Mouse (Mus musculus): ENCODE results near the gene Lipc. TPM values are rescaled to one million over a fixed set of nuclear protein-coding genes. Genes with fewer than 3 reads are reported as not detected.

Lipc gene
- polyA plus RNA-seq, 2 experiments: 0.38 TPM; not detected in 1

DNA sequence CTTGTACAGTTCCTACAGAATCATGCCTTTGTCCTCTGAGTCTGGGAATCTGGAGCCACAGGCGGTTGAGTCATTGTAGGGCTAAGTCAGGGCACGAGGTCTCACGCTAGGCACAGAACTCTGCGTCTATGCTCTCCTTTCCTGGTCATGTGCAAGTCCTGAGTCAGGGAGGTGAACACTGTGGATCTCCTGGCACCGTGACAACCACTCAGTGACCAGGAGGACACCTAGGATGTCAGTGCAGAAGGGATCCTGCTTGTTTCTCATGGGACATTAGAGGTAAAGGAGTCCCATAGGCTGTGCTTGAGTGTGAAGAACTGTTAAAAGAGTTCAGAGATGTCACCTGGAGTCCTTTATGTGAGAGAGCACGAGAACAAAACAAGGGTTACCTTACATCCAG, 26.8 kb downstream of the Lipc start:
- Histone ChIP-seq H3K4me2 (replicated peaks; ENCODE audit: low read depth, low read length, severe bottlenecking) (no peak overlapping the region), H3K36me3 (ENCODE audit: control insufficient read depth, insufficient read depth, low read length) (no peaks in the 10 kb centered on the region), H3K9ac (ENCODE audit: low read depth, low read length, severe bottlenecking) (no peak overlapping the region), H3K4me3 (replicated peaks; ENCODE audit: low read length) (no peak overlapping the region), H3K9me3 (ENCODE audit: control insufficient read depth, low read length) (no peaks in the 10 kb centered on the region), H3K4me1 (ENCODE audit: control insufficient read depth, insufficient read depth, low read length) (0 out of 2 replicates have a peak, but pooled peaks cover 4% of the 10 kb centered on the region), H3K27me3 (ENCODE audit: control insufficient read depth, insufficient read depth, low read length) (no peaks in the 10 kb centered on the region), H3K27ac (replicated peaks; ENCODE audit: low read depth, low read length) (no peak overlapping the region)
- no peak for ATAC-seq (ENCODE audit: low FRiP score, low read depth)
- WGBS: 86% methylated on average over 6 of the region's 6 CpGs
- DNase-seq (ENCODE audit: low spot score): no peak
- TF ChIP-seq POLR2A (IDR thresholded peaks at IDR 0.05; ENCODE audit: borderline replicate concordance, extremely low read depth, insufficient read depth, insufficient read length): no peak

DNA sequence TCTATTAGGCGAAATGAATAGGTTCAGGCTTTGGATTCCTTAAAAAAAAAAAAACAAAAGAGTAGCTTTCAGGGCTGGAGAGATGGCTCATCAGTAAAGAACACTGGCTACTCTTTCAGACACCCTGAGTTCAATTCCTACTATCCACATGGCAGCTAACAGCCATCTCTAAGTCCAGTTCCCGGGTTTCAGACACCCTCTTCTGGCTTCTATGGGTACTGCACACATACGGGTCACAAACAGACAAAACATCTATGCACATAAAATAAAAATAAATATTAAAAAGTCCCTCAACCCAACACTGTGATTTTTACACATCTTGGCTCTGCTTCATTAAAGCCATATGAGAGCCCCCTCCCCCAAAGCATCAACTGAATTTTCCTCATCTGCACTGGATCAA, 27.3 kb downstream of the Lipc start:
- WGBS: 81% methylated on average over 3 of the region's 3 CpGs
- no peak overlapping the region for H3K4me2 ChIP-seq (replicated peaks; ENCODE audit: low read depth, low read length, severe bottlenecking)

GRCm38 (mm10) chr9:70921781-70922565, 30.1 kb downstream of the Lipc start:
- Histone ChIP-seq H3K9me3 (ENCODE audit: control insufficient read depth, low read length) (no peaks in the 10 kb centered on the region), H3K27ac (replicated peaks; ENCODE audit: low read depth, low read length) (no peak overlapping the region), H3K9ac (ENCODE audit: low read depth, low read length, severe bottlenecking) (no peak overlapping the region), H3K27me3 (ENCODE audit: control insufficient read depth, insufficient read depth, low read length) (no peaks in the 10 kb centered on the region), H3K4me2 (replicated peaks; ENCODE audit: low read depth, low read length, severe bottlenecking) (no peak overlapping the region), H3K36me3 (ENCODE audit: control insufficient read depth, insufficient read depth, low read length) (no peaks in the 10 kb centered on the region), H3K4me3 (replicated peaks; ENCODE audit: low read length) (no peak overlapping the region), H3K4me1 (ENCODE audit: control insufficient read depth, insufficient read depth, low read length) (0 out of 2 replicates have a peak, but pooled peaks cover 4% of the 10 kb centered on the region)
- no peak for TF ChIP-seq POLR2A (IDR thresholded peaks at IDR 0.05; ENCODE audit: borderline replicate concordance, extremely low read depth, insufficient read depth, insufficient read length)
- 50% methylated on average over 7 of the region's 7 CpGs for WGBS
- peak; percentile 49; the same call in 1 of the 2 replicates for ATAC-seq (ENCODE audit: low FRiP score, low read depth)
- peak; percentile 54 for DNase-seq (ENCODE audit: low spot score)

More for the DNA sequence above, 27.3 kb downstream of the Lipc start:
- no peak overlapping the region for H3K9ac ChIP-seq (ENCODE audit: low read depth, low read length, severe bottlenecking)
- no peak overlapping the region for H3K27ac ChIP-seq (replicated peaks; ENCODE audit: low read depth, low read length)
- H3K27me3 ChIP-seq (ENCODE audit: control insufficient read depth, insufficient read depth, low read length): no peaks in the 10 kb centered on the region
- H3K36me3 ChIP-seq (ENCODE audit: control insufficient read depth, insufficient read depth, low read length): no peaks in the 10 kb centered on the region
- no peaks in the 10 kb centered on the region for H3K9me3 ChIP-seq (ENCODE audit: control insufficient read depth, low read length)
- H3K4me1 ChIP-seq (ENCODE audit: control insufficient read depth, insufficient read depth, low read length): 0 out of 2 replicates have a peak, but pooled peaks cover 4% of the 10 kb centered on the region
- no peak overlapping the region for H3K4me3 ChIP-seq (replicated peaks; ENCODE audit: low read length)
- TF ChIP-seq POLR2A (IDR thresholded peaks at IDR 0.05; ENCODE audit: borderline replicate concordance, extremely low read depth, insufficient read depth, insufficient read length): no peak
- ATAC-seq (ENCODE audit: low FRiP score, low read depth) (no peak), DNase-seq (ENCODE audit: low spot score) (no peak)

DNA sequence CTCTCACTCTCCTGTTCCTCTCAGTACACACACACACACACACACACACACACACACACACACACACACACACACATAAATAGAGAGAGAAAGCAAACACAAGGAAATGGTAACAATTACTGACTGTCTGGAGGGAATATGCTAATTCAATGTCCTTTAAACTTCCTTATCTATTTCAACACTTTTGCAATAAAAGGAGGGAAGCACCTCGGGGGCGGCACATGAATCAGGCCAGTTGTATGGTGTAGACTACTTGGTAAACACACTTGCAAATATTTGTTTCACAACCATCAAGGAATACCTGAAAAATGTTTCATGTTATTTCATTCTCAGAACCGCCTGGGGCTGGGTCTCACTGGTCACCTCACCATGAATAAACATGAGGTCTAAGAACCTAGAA, 30.9 kb downstream of the Lipc start:
- no peak for ATAC-seq (ENCODE audit: low FRiP score, low read depth)
- 0 out of 2 replicates have a peak, but pooled peaks cover 4% of the 10 kb centered on the region for H3K4me1 ChIP-seq (ENCODE audit: control insufficient read depth, insufficient read depth, low read length)
- WGBS: 71% methylated on average over 3 of the region's 3 CpGs
- DNase-seq (ENCODE audit: low spot score): no peak
- no peak overlapping the region for H3K4me2 ChIP-seq (replicated peaks; ENCODE audit: low read depth, low read length, severe bottlenecking)
- H3K9ac ChIP-seq (ENCODE audit: low read depth, low read length, severe bottlenecking): no peak overlapping the region
- no peaks in the 10 kb centered on the region for H3K36me3 ChIP-seq (ENCODE audit: control insufficient read depth, insufficient read depth, low read length)
- no peak overlapping the region for H3K27ac ChIP-seq (replicated peaks; ENCODE audit: low read depth, low read length)
- no peak for TF ChIP-seq POLR2A (IDR thresholded peaks at IDR 0.05; ENCODE audit: borderline replicate concordance, extremely low read depth, insufficient read depth, insufficient read length)
- H3K9me3 ChIP-seq (ENCODE audit: control insufficient read depth, low read length): no peaks in the 10 kb centered on the region
- H3K27me3 ChIP-seq (ENCODE audit: control insufficient read depth, insufficient read depth, low read length): no peaks in the 10 kb centered on the region
- no peak overlapping the region for H3K4me3 ChIP-seq (replicated peaks; ENCODE audit: low read length)

DNA sequence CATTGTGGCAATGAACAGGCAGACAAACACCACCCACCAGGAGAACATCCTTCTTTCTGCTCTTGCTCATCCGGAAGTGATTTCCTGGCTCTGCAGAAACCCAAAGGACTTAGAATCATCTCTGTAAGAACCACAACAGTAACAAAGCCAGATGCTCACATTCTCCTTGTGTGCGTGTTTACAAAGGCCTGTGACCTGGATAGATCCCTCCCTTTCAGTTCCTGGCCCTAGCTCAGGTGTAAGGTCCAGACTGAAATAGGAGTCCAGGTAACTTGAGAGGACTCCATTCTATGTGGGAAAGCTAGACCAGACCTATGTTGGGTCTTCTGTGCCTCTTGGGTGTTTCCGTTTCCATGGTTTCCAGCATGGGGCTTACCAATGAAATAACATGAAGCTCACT, 32.8 kb downstream of the Lipc start:
- H3K4me3 ChIP-seq (replicated peaks; ENCODE audit: low read length): no peak overlapping the region
- 93% methylated on average over 3 of the region's 3 CpGs for WGBS
- H3K9ac ChIP-seq (ENCODE audit: low read depth, low read length, severe bottlenecking): no peak overlapping the region
- no peaks in the 10 kb centered on the region for H3K9me3 ChIP-seq (ENCODE audit: control insufficient read depth, low read length)
- H3K4me2 ChIP-seq (replicated peaks; ENCODE audit: low read depth, low read length, severe bottlenecking): no peak overlapping the region
- no peak overlapping the region for H3K27ac ChIP-seq (replicated peaks; ENCODE audit: low read depth, low read length)
- 0 out of 2 replicates have a peak, but pooled peaks cover 4% of the 10 kb centered on the region for H3K4me1 ChIP-seq (ENCODE audit: control insufficient read depth, insufficient read depth, low read length)
- no peak for ATAC-seq (ENCODE audit: low FRiP score, low read depth)
- H3K36me3 ChIP-seq (ENCODE audit: control insufficient read depth, insufficient read depth, low read length): no peaks in the 10 kb centered on the region
- H3K27me3 ChIP-seq (ENCODE audit: control insufficient read depth, insufficient read depth, low read length): no peaks in the 10 kb centered on the region
- DNase-seq (ENCODE audit: low spot score): no peak
- TF ChIP-seq POLR2A (IDR thresholded peaks at IDR 0.05; ENCODE audit: borderline replicate concordance, extremely low read depth, insufficient read depth, insufficient read length): no peak

Data from limb, embryonic 14.5 days (tissue).